Comparison of ENCODE assay signal across 8 mouse cellular contexts in genomic region chr4:148805161-148805810, GRCm38 (mm10). TPM values are rescaled to one million over a fixed set of nuclear protein-coding genes. Genes with fewer than 3 reads are reported as not detected.
A peak's percentile ranks its signal among the peaks of the same experiment; 100 is the strongest.
DNase-seq lines count a peak whose midpoint lies in the region; ATAC-seq and TF ChIP-seq lines count a peak whose summit lies in the region.

No protein-coding gene starts in this region.

- H3K27ac ChIP-seq in embryonic facial prominence, embryonic 13.5 days, result no peak overlapping the region
- H3K27ac ChIP-seq in limb, embryonic 14.5 days (replicated peaks; ENCODE audit: low read depth, low read length), result no peak overlapping the region
- H3K27ac ChIP-seq in neural tube, embryonic 12.5 days, result no peak overlapping the region

- H3K9ac ChIP-seq in embryonic facial prominence, embryonic 13.5 days, result peak overlapping the region; percentile 72
- peak overlapping the region; percentile 43 for H3K9ac ChIP-seq in limb, embryonic 14.5 days (ENCODE audit: low read depth, low read length, severe bottlenecking)
- H3K9ac ChIP-seq in neural tube, embryonic 12.5 days, result peak overlapping the region; percentile 64

- WGBS in embryonic facial prominence, embryonic 13.5 days, result under 1% methylated on average over 42 of the region's 42 CpGs
- 2% methylated on average over 36 of the region's 42 CpGs for WGBS in limb, embryonic 14.5 days
- WGBS in neural tube, embryonic 12.5 days, result 2% methylated on average over 42 of the region's 42 CpGs

- H3K36me3 ChIP-seq in embryonic facial prominence, embryonic 13.5 days, result no peaks in the 10 kb centered on the region
- no peaks in the 10 kb centered on the region for H3K36me3 ChIP-seq in limb, embryonic 14.5 days (ENCODE audit: control insufficient read depth, insufficient read depth, low read length)
- no peaks in the 10 kb centered on the region for H3K36me3 ChIP-seq in neural tube, embryonic 12.5 days

- intact Hi-C loops in heart, postnatal 36 days (cut with DNase I), result loop anchor here (2.0 to 5.0 kb wide), 4 partner anchors 62 to 272 kb away; no protein-coding TSS in a partner anchor

- 0 out of 2 replicates have a peak, but pooled peaks have one; percentile 1 for ATAC-seq in embryonic facial prominence, embryonic 13.5 days (ENCODE audit: insufficient number of reproducible peaks, insufficient read depth, low FRiP score, low TSS enrichment, low read depth)
- ATAC-seq in limb, embryonic 14.5 days (ENCODE audit: low FRiP score, low read depth), result no peak
- ATAC-seq in neural tube, embryonic 12.5 days (ENCODE audit: low FRiP score, low read depth), result no peak

- DNase-seq in adrenal gland, adult 18-20 months (ENCODE audit: low spot score in 2 of 2), result peak; percentile 20 to 30
- no peak for DNase-seq in adrenal gland, adult 8-10 months
- peak; percentile 47 to 68 for DNase-seq in heart, postnatal 36 days
- DNase-seq in limb, embryonic 14.5 days (ENCODE audit: low spot score), result no peak
- no peak for DNase-seq in layer of hippocampus, adult 9-11 months
- DNase-seq in layer of hippocampus, adult 8-10 months (ENCODE audit: low spot score in 2 of 2), result no peak

- peak overlapping the region; percentile 61 for H3K4me3 ChIP-seq in embryonic facial prominence, embryonic 13.5 days
- peak overlapping the region; percentile 54 for H3K4me3 ChIP-seq in limb, embryonic 14.5 days (replicated peaks; ENCODE audit: low read length)
- H3K4me3 ChIP-seq in neural tube, embryonic 12.5 days, result peak overlapping the region; percentile 57

- peaks cover 30% of the 10 kb centered on the region for H3K4me1 ChIP-seq in embryonic facial prominence, embryonic 13.5 days
- peaks cover 29% of the 10 kb centered on the region for H3K4me1 ChIP-seq in limb, embryonic 14.5 days (ENCODE audit: control insufficient read depth, insufficient read depth, low read length)
- H3K4me1 ChIP-seq in neural tube, embryonic 12.5 days, result peaks cover 47% of the 10 kb centered on the region

- peaks cover 93% of the 10 kb centered on the region for H3K27me3 ChIP-seq in embryonic facial prominence, embryonic 13.5 days
- peaks cover 70% of the 10 kb centered on the region for H3K27me3 ChIP-seq in limb, embryonic 14.5 days (ENCODE audit: control insufficient read depth, insufficient read depth, low read length)
- peaks cover 64% of the 10 kb centered on the region for H3K27me3 ChIP-seq in neural tube, embryonic 12.5 days (replicated peaks)

- peak overlapping the region; percentile 99 for H3K4me2 ChIP-seq in embryonic facial prominence, embryonic 13.5 days
- H3K4me2 ChIP-seq in limb, embryonic 14.5 days (replicated peaks; ENCODE audit: low read depth, low read length, severe bottlenecking), result peak overlapping the region; percentile 97
- H3K4me2 ChIP-seq in neural tube, embryonic 12.5 days (replicated peaks), result peak overlapping the region; percentile 91

- TF ChIP-seq POLR2A in limb, embryonic 14.5 days (IDR thresholded peaks at IDR 0.05; ENCODE audit: borderline replicate concordance, extremely low read depth, insufficient read depth, insufficient read length), result no peak

- H3K9me3 ChIP-seq in embryonic facial prominence, embryonic 13.5 days, result no peaks in the 10 kb centered on the region
- no peaks in the 10 kb centered on the region for H3K9me3 ChIP-seq in limb, embryonic 14.5 days (ENCODE audit: control insufficient read depth, low read length)
- H3K9me3 ChIP-seq in neural tube, embryonic 12.5 days, result no peaks in the 10 kb centered on the region

RNA-seq across cellular contexts. Expression of gene Casz1, which starts 1.1 kb away (rescaled TPM):
- total RNA-seq in adrenal gland, adult 18-20 months (2021), result 1 to 10 TPM; 4.8 to 6.5 TPM
- 10 to 100 TPM in 2 of 4 experiments, 1 to 10 TPM in 2; 5.3 to 14.4 (median 9.8) TPM for total RNA-seq in adrenal gland, adult 8-10 months (2022)
- 4.0 and 4.2 TPM in 2 replicates for polyA plus RNA-seq in embryonic facial prominence, embryonic 13.5 days (2015; fragmentation: Nextera tagmentation; extraction: Ambion mirVana)
- total RNA-seq in heart, postnatal 36 days (2021), result 10 to 100 TPM; 38.7 to 45.3 TPM
- polyA plus RNA-seq in limb, embryonic 14.5 days (2012; rRNA removed), result 7.4 and 9.2 TPM in 2 replicates
- polyA plus RNA-seq in limb, embryonic 14.5 days (2014; fragmentation: Nextera tagmentation; extraction: Ambion mirVana), result 5.2 and 5.5 TPM in 2 replicates
- polyA plus RNA-seq in neural tube, embryonic 12.5 days (2016; fragmentation: Nextera tagmentation; extraction: Ambion mirVana), result 14.2 and 16.3 TPM in 2 replicates
- under 1 TPM; 0.61 to 0.80 (median 0.63) TPM for total RNA-seq in layer of hippocampus, adult 8-10 months (2022)

Comparison
In these comparisons a context has a peak if more than half of its experiments do, and no peak if none do; other contexts are left out.
1. DNase-seq: peak in adrenal gland, adult 18-20 months (2 of 2) and heart, postnatal 36 days (2 of 2); none in adrenal gland, adult 8-10 months (single experiment), limb, embryonic 14.5 days (single experiment), layer of hippocampus, adult 9-11 months (single experiment) and layer of hippocampus, adult 8-10 months (0 of 2).
2. Peak in every context shown above with its lines, with median percentiles within 50 percentile points of each other: H3K4me2 ChIP-seq, H3K4me3 ChIP-seq and H3K9ac ChIP-seq.